Mouse (Mus musculus) forebrain, embryonic 13.5 days (tissue): ENCODE data around the gene Ckb. TPM values are rescaled to one million over a fixed set of nuclear protein-coding genes. Genes with fewer than 3 reads are reported as not detected.

Source experiments
- ATAC-seq: fragments of 200-750 bp; cut with Nextera tagmentation; 2 replicates; pipeline ENCODE4 v1.8.0; 2017
- H3K27ac ChIP-seq: fragments of 300-500 bp; sonication (generic); 2 replicates; pipeline ENCODE4 v1.5.1; 2015; ENCODE audit warnings: inconsistent platforms, mild to moderate bottlenecking, moderate library complexity
- H3K27me3 ChIP-seq: fragments of 300-500 bp; sonication (generic); 2 replicates; pipeline ENCODE4 v1.6.1; 2015; ENCODE audit warnings: mild to moderate bottlenecking, inconsistent platforms
- H3K36me3 ChIP-seq: fragments of 300-500 bp; sonication (generic); 2 replicates; pipeline ENCODE4 v1.6.1; 2015; ENCODE audit warnings: mild to moderate bottlenecking, inconsistent platforms; ENCODE audit not compliant: poor library complexity, severe bottlenecking
- H3K4me1 ChIP-seq: fragments of 300-500 bp; sonication (generic); 2 replicates; pipeline ENCODE4 v1.6.1; 2015; ENCODE audit warnings: inconsistent platforms
- H3K4me2 ChIP-seq: fragments of 300-500 bp; sonication (generic); 2 replicates; pipeline ENCODE4 v1.6.1; 2015; ENCODE audit warnings: inconsistent platforms, mild to moderate bottlenecking, moderate library complexity
- H3K4me3 ChIP-seq: fragments of 300-500 bp; sonication (generic); 2 replicates; pipeline ENCODE4 v1.5.1; 2015; ENCODE audit warnings: mild to moderate bottlenecking, inconsistent platforms
- H3K9ac ChIP-seq: fragments of 300-500 bp; sonication (generic); 2 replicates; pipeline ENCODE4 v1.6.1; 2015; ENCODE audit warnings: mild to moderate bottlenecking, inconsistent platforms
- H3K9me3 ChIP-seq: fragments of 300-500 bp; sonication (generic); replicated peaks from 2 replicates; pipeline ENCODE4 v1.6.1; 2016; ENCODE audit warnings: inconsistent platforms
- WGBS: fragments of 180-500 bp; shearing (Covaris S2); methylation state at CpG from one replicate; pipeline ENCODE4 v1.1.7; 2015; 5-methylcytosine and 5-hydroxymethylcytosine counted together
- polyA plus RNA-seq: library from polyadenylated mRNA; unstranded; fragments of >200 nt; fragmentation: Nextera tagmentation; extraction: Ambion mirVana; gene quantifications from 2 replicates; pipeline ENCODE4 v1.2.1, GENCODE M21; 2015

The Ckb gene
- polyA plus RNA-seq, 1 experiment from 2014 or later, result 2,311 TPM

DNA sequence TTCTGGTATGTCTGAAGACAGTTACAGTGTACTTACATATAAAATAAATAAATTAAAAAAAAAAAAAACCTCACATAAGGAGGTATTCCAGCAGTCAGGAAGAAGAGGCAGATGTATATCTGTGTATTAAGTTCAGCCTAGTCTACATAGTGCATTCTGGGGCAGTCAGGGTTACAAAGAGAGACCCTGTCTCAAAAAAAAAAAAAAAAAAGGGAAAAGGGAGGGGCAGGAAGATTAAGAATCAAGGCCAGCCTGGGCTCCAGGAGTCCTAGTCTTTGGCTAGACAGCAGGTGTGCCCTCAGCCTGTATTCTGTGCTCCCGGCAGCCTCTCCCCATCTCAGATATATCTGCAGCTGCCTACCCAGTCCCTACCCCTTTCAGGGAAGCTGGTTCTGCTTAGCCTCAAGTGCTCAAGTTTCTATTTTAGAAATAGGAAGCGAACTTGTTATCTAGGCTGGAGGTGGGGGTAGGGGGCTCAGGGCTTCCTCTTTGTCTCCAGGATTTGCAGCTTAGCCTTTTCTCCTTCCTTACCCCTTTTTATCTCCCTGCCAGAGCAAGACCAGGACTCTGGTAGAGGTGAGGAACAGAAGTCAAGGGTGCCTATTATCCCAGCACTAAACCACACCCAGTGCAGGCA lies 2.8 kb upstream of the Ckb start:
- Histone ChIP-seq H3K4me2 (no peak overlapping the region), H3K9me3 (no peaks in the 10 kb centered on the region), H3K27ac (no peak overlapping the region), H3K4me3 (no peak overlapping the region), H3K9ac (no peak overlapping the region), H3K27me3 (peaks cover 8% of the 10 kb centered on the region), H3K4me1 (peaks cover 41% of the 10 kb centered on the region), H3K36me3 (peaks cover 12% of the 10 kb centered on the region)
- WGBS, result 67% methylated on average over 2 of the region's 2 CpGs
- no peak for ATAC-seq

DNA sequence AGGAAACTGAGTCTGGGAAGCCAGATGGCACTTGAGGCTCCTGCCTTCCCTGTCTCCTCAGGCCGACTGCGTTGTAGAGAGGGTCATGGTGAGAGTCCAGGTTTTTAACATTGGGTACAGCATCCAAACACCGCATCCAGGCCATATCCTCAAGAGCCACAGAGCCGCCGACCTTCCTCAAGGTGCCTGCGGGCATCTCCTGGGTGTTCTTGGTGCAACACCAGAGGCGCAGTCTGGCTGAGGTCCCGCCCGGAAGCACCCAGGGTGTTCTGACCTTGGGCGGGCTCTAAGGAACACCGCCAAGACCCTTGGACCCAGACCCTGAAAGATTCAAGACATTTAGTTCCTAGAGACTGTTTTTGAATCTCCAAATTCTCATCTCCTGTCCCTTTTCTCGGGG lies 443 bp upstream of the Ckb start:
- WGBS, result 6% methylated on average over 12 of the region's 12 CpGs
- H3K4me2 ChIP-seq, result peak overlapping the region; percentile 99
- H3K9ac ChIP-seq, result peak overlapping the region; percentile 100
- H3K9me3 ChIP-seq, result no peaks in the 10 kb centered on the region
- H3K27me3 ChIP-seq, result peaks cover 8% of the 10 kb centered on the region
- no peak for ATAC-seq
- peaks cover 26% of the 10 kb centered on the region for H3K36me3 ChIP-seq
- peak overlapping the region; percentile 92 for H3K27ac ChIP-seq
- H3K4me3 ChIP-seq, result peak overlapping the region; percentile 97
- peaks cover 40% of the 10 kb centered on the region for H3K4me1 ChIP-seq

GRCm38 (mm10) chr12:111671431-111671902 lies 671 bp downstream of the Ckb start:
- peak overlapping the region; percentile 99 for H3K4me2 ChIP-seq
- H3K27me3 ChIP-seq, result peaks cover 8% of the 10 kb centered on the region
- H3K4me1 ChIP-seq, result peaks cover 34% of the 10 kb centered on the region
- no peaks in the 10 kb centered on the region for H3K9me3 ChIP-seq
- H3K9ac ChIP-seq, result peak overlapping the region; percentile 100
- WGBS, result under 1% methylated on average over 34 of the region's 34 CpGs
- peak overlapping the region; percentile 97 for H3K4me3 ChIP-seq
- ATAC-seq, result peak; percentile 69
- peak overlapping the region; percentile 92 for H3K27ac ChIP-seq
- peaks cover 26% of the 10 kb centered on the region for H3K36me3 ChIP-seq

DNA sequence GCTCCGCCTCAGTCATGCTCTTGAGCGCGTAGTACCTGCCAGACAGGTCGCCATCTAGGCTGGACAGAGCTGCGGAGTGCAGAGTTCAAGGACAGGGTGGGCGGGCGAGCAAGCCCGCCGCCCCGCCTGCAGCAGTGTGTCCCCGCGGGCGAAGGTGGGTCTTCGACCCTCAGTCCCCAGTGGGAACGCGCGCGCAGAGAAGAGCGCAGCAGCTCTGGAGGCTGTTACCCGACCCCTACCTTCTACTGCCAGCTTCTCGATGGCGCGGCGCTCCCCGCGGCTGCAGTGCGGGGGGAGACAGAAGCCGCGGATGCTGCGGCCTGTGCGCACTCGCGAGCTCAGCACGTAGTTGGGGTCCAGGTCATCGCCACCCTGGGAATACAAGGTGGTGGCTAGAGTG lies 1.2 kb downstream of the Ckb start:
- WGBS, result 0% methylated on average over 35 of the region's 35 CpGs
- H3K4me2 ChIP-seq, result peak overlapping the region; percentile 99
- H3K36me3 ChIP-seq, result peaks cover 26% of the 10 kb centered on the region
- H3K27ac ChIP-seq, result peak overlapping the region; percentile 92
- H3K4me1 ChIP-seq, result peaks cover 34% of the 10 kb centered on the region
- no peaks in the 10 kb centered on the region for H3K9me3 ChIP-seq
- H3K9ac ChIP-seq, result peak overlapping the region; percentile 100
- H3K4me3 ChIP-seq, result peak overlapping the region; percentile 97
- peak; percentile 1; the same call in 1 of the 2 replicates for ATAC-seq
- peaks cover 8% of the 10 kb centered on the region for H3K27me3 ChIP-seq

DNA sequence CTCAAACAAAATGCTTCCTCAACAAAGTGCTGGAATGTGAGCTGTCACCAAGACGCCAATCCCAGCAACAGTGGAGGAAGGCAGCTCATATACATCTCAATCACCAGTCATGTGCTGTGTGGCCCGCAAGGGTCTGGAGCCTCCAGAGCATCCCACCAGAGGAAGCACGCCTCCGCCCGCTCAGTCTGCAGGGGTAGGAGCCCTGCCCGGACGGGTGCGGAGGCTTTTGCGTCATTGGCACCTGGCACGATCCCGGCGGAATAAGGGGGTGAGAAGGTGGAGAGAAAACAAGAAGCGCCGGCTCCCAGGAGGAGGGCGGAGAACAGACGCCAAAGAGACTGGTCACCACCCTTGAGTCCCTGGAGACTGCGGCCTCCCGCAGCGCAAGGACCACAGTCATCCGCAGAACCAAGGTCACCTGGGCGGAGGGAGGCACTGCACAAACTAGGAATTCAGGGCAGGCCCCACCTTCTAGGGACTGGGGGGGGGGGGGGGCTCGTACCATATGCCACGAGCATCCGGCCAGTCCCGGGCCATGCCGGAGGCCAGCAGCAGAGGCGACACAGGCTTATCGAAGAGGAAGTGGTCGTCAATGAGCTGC lies 1.7 kb downstream of the Ckb start:
- Histone ChIP-seq H3K4me3 (peak overlapping the region; percentile 97), H3K9ac (peak overlapping the region; percentile 100), H3K4me2 (peak overlapping the region; percentile 99), H3K9me3 (no peaks in the 10 kb centered on the region), H3K4me1 (peaks cover 34% of the 10 kb centered on the region), H3K27me3 (peaks cover 8% of the 10 kb centered on the region), H3K27ac (peak overlapping the region; percentile 92), H3K36me3 (peaks cover 31% of the 10 kb centered on the region)
- ATAC-seq, result no peak
- 1% methylated on average over 28 of the region's 29 CpGs for WGBS

DNA sequence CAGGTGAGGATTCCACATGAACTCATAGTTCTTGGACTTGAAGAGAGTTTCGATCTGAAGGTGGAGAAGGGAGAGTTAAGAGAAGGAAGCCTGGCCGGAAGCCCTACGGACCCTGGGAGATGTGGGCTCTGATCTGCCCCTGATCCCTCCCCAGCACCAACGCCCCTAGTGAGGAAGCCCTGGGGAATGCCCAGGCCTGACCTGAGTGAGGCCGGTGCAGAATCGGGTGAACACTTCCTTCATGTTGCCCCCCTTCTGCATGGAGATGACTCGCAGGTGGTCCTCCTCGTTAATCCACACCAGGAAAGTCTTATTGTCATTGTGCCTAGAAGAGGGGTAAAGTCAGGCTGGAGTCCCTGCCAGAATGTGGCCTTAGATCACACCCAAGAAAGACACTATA lies 2.2 kb downstream of the Ckb start:
- WGBS, result 28% methylated on average over 8 of the region's 8 CpGs
- Histone ChIP-seq H3K27me3 (peaks cover 8% of the 10 kb centered on the region), H3K4me1 (peaks cover 34% of the 10 kb centered on the region), H3K27ac (peak overlapping the region; percentile 92), H3K9me3 (no peaks in the 10 kb centered on the region), H3K9ac (peak overlapping the region; percentile 100), H3K36me3 (peaks cover 36% of the 10 kb centered on the region), H3K4me2 (peak overlapping the region; percentile 99), H3K4me3 (peak overlapping the region; percentile 97)
- ATAC-seq, result no peak

DNA sequence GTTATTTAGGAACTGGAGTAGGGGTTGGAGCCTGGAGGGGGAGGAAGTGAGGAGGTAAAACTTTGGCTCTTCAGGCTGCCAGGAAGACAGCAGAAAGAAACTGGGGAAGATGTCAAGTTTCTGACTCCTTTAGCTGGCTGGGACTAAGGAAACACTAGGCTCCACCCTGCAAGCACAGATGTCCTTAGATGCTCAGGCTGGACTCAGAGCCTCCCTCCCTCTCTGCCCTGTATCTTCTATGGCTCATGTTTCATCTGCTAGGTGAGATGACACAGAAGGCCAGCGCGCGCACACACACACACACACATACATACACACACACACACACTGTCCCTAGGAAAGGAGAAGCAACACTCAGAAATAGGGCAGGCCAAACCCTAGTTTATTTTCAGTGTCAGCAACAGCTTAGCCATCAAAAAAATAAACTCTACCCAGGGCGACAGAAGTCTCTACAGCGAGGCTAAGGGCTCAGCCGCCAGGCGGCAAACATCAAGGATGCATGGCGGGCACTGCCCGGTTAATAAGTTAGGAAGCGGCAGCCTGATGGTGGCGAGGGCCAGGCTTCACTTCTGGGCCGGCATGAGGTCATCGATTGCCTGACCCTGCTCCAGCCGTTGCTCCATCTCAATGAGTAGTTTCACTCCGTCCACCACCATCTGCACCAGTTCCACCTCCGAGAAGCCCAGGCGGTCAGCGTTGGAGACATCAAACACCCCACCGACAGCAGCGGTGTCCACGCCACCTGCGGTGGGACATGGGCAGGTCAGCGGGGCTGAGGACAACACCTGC lies 2.9 kb downstream of the Ckb start:
- H3K9ac ChIP-seq, result peak overlapping the region; percentile 100
- peak overlapping the region; percentile 85 for H3K27ac ChIP-seq
- ATAC-seq, result no peak
- H3K9me3 ChIP-seq, result no peaks in the 10 kb centered on the region
- H3K4me1 ChIP-seq, result peaks cover 34% of the 10 kb centered on the region
- WGBS, result 56% methylated on average over 23 of the region's 23 CpGs
- peak overlapping the region; percentile 97 for H3K4me3 ChIP-seq
- H3K27me3 ChIP-seq, result peaks cover 8% of the 10 kb centered on the region
- peaks cover 41% of the 10 kb centered on the region for H3K36me3 ChIP-seq
- peak overlapping the region; percentile 99 for H3K4me2 ChIP-seq

- Histone ChIP-seq H3K4me3 (peak overlapping the region; percentile 97), H3K27me3 (0 out of 2 replicates have a peak, but pooled peaks cover under 1% of the 10 kb centered on the region), H3K36me3 (peaks cover 46% of the 10 kb centered on the region), H3K27ac (peak overlapping the region; percentile 85), H3K9me3 (no peaks in the 10 kb centered on the region), H3K4me2 (peak overlapping the region; percentile 99), H3K4me1 (peaks cover 34% of the 10 kb centered on the region), H3K9ac (peak overlapping the region; percentile 100)
- peak; percentile 37 for ATAC-seq
- 3% methylated on average over 8 of the region's 8 CpGs for WGBS
Measured at GRCm38 (mm10) chr12:111668457-111668912, 3.7 kb downstream of the Ckb start.

- H3K9me3 ChIP-seq, result no peaks in the 10 kb centered on the region
- no peak for ATAC-seq
- H3K36me3 ChIP-seq, result peaks cover 48% of the 10 kb centered on the region
- 90% methylated on average over 5 of the region's 5 CpGs for WGBS
- no peak overlapping the region for H3K4me2 ChIP-seq
- peaks cover 27% of the 10 kb centered on the region for H3K4me1 ChIP-seq
- H3K27ac ChIP-seq, result peak overlapping the region; percentile 37
- H3K4me3 ChIP-seq, result no peak overlapping the region
- no peak overlapping the region; the same call in 1 of the 2 replicates for H3K9ac ChIP-seq
- no peaks in the 10 kb centered on the region for H3K27me3 ChIP-seq
Measured at GRCm38 (mm10) chr12:111667421-111667820, 4.7 kb downstream of the Ckb start.

DNA sequence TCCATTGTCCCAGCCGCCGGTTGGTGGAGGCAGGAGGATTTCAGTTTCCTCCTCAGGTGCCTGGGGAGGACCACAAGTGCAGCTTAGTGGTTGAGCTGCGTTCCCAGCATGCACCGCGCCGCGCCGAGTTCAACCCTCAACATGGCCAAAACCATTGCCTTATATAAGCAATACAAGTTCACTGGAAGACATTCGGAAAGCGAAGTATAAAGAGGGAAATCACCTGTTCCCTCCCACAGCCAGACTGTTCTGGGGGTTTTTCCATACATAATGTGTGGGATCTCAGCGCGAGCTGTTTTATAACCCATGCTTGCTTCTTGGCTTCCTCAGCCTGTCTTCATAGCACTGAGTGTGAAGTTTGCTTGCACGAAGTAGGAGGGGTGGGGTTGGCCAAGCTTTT lies 5.8 kb downstream of the Ckb start:
- H3K4me1 ChIP-seq, result peaks cover 26% of the 10 kb centered on the region
- no peak overlapping the region for H3K4me2 ChIP-seq
- no peak overlapping the region for H3K9ac ChIP-seq
- no peak overlapping the region for H3K27ac ChIP-seq
- 82% methylated on average over 13 of the region's 13 CpGs for WGBS
- H3K4me3 ChIP-seq, result no peak overlapping the region
- ATAC-seq, result no peak
- H3K27me3 ChIP-seq, result no peaks in the 10 kb centered on the region
- peaks cover 58% of the 10 kb centered on the region for H3K36me3 ChIP-seq
- H3K9me3 ChIP-seq, result no peaks in the 10 kb centered on the region

DNA sequence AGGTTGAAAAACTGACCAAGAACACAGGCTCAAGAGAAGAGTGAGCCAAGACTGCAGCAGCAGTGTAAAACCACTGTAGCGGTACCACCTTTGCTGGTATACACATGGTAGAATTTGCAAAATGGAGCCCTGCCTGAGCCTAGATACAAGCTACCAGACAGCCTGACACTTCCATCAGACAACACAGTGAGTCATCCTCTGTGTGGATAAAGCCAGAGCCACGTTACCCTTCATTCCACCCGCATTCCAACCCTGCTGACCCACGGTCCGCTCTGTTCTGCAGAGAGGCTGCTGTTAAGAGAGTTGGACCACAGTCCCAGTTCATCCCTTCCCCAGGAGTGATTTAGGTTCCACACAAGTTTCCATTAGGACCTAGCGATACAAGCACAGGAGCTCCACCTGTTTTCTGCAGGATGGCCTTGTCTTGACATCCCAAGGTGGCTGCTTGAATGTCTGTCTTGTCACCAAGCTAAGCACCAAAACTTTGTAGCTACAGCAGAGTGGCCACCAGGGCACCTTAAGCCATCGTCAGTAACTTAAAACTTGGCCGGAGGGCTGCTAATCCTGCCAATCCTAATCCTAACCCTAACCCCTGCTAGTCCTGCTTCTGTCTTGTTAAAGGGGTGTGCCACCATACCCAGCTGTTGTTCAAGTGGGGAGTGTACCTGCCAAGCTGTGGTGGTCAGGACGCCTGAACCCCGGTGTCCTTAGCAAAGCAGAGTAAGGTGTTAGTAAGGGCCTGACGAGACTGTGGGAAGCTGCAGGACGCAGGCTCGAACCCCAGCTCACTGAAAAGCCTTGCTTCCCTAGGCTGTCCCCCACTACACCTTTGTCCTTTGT lies 6.9 kb downstream of the Ckb start:
- Histone ChIP-seq H3K27ac (no peak overlapping the region), H3K36me3 (peaks cover 53% of the 10 kb centered on the region), H3K27me3 (no peaks in the 10 kb centered on the region), H3K9me3 (no peaks in the 10 kb centered on the region), H3K4me3 (no peak overlapping the region), H3K4me1 (peaks cover 19% of the 10 kb centered on the region), H3K9ac (no peak overlapping the region), H3K4me2 (no peak overlapping the region)
- 86% methylated on average over 13 of the region's 13 CpGs for WGBS
- no peak for ATAC-seq
